Mouse (Mus musculus): Measurements from ENCODE around the gene Tppp.

- no peak for TF ChIP-seq POLR2A (IDR thresholded peaks at IDR 0.05; ENCODE audit: control insufficient read depth, extremely low read depth, insufficient read depth, low read length, poor library complexity)
- TF ChIP-seq CTCF (IDR thresholded peaks at IDR 0.05; ENCODE audit: borderline replicate concordance, control insufficient read depth, extremely low read depth, insufficient read depth, low read length, poor library complexity): no peak
These were observed 47.0 kb downstream of the Tppp start for GRCm38 (mm10) chr13:74056194-74056593.
